Mouse (Mus musculus): ENCODE results near the gene Lamp3. TPM values are rescaled to one million over a fixed set of nuclear protein-coding genes. Genes with fewer than 3 reads are reported as not detected.
"Not testable (repeated sequence)": the region's sequence is repeated elsewhere in the genome, so short reads cannot be mapped to it uniquely, and the experiment has no call there.

Gene Lamp3
- polyA plus RNA-seq (2015; fragmentation: Nextera tagmentation; extraction: Ambion mirVana), result 0.44 and 0.75 TPM in 2 replicates

GRCm38 (mm10) chr16:19706216-19706615 lies at the start of gene Lamp3:
TSS of gene Lamp3 (minus strand) at chr16:19706375.
- no peak within 1 kb of the TSS for H3K9ac ChIP-seq
- no peak within 1 kb of the TSS for H3K4me3 ChIP-seq
- no peaks in the 10 kb centered on the region for H3K4me1 ChIP-seq (replicated peaks)
- no peak within 1 kb of the TSS for H3K27ac ChIP-seq
- no peak within 1 kb of the TSS for H3K4me2 ChIP-seq
- H3K36me3 ChIP-seq, result no peaks in the 10 kb centered on the region
- no peaks in the 10 kb centered on the region for H3K27me3 ChIP-seq
- no peak for ATAC-seq (replicated peaks; ENCODE audit: insufficient number of reproducible peaks, insufficient read depth, low FRiP score, low read depth)
- no peaks in the 10 kb centered on the region for H3K9me3 ChIP-seq (replicated peaks)

- Histone ChIP-seq H3K27me3 (no peaks in the 10 kb centered on the region), H3K36me3 (no peaks in the 10 kb centered on the region), H3K4me3 (no peak overlapping the region), H3K4me1 (replicated peaks) (no peaks in the 10 kb centered on the region), H3K27ac (no peak overlapping the region), H3K9ac (no peak overlapping the region), H3K4me2 (no peak overlapping the region), H3K9me3 (replicated peaks) (no peaks in the 10 kb centered on the region)
- 67% methylated on average over 1 of the region's 1 CpGs for WGBS
- ATAC-seq (replicated peaks; ENCODE audit: insufficient number of reproducible peaks, insufficient read depth, low FRiP score, low read depth), result no peak
Measured at GRCm38 (mm10) chr16:19732896-19733295, 26.7 kb upstream of the Lamp3 start.

- not testable (repeated sequence) for H3K27me3 ChIP-seq; H3K9ac ChIP-seq; H3K4me2 ChIP-seq; H3K4me3 ChIP-seq; H3K4me1 ChIP-seq (replicated peaks); H3K36me3 ChIP-seq; H3K27ac ChIP-seq; ATAC-seq (replicated peaks; ENCODE audit: insufficient number of reproducible peaks, insufficient read depth, low FRiP score, low read depth); H3K9me3 ChIP-seq (replicated peaks)
- WGBS, result 34% methylated on average over 2 of the region's 2 CpGs
Measured at GRCm38 (mm10) chr16:19724139-19724538, 18.0 kb upstream of the Lamp3 start.

- H3K4me2 ChIP-seq, result no peak overlapping the region
- H3K4me3 ChIP-seq, result no peak overlapping the region
- no peaks in the 10 kb centered on the region for H3K4me1 ChIP-seq (replicated peaks)
- WGBS, result 23% methylated on average over 2 of the region's 2 CpGs
- no peak overlapping the region for H3K27ac ChIP-seq
- H3K9me3 ChIP-seq (replicated peaks), result no peaks in the 10 kb centered on the region
- no peak; the same call in 1 of the 2 replicates for ATAC-seq (replicated peaks; ENCODE audit: insufficient number of reproducible peaks, insufficient read depth, low FRiP score, low read depth)
- no peak overlapping the region for H3K9ac ChIP-seq
- no peaks in the 10 kb centered on the region for H3K27me3 ChIP-seq
- no peaks in the 10 kb centered on the region for H3K36me3 ChIP-seq
Measured at GRCm38 (mm10) chr16:19720959-19721358, 14.8 kb upstream of the Lamp3 start.

- Histone ChIP-seq H3K9me3 (replicated peaks) (no peaks in the 10 kb centered on the region), H3K27ac (no peak overlapping the region), H3K4me2 (no peak overlapping the region), H3K36me3 (no peaks in the 10 kb centered on the region), H3K27me3 (no peaks in the 10 kb centered on the region), H3K9ac (no peak overlapping the region), H3K4me1 (replicated peaks) (no peaks in the 10 kb centered on the region), H3K4me3 (no peak overlapping the region)
- no peak for ATAC-seq (replicated peaks; ENCODE audit: insufficient number of reproducible peaks, insufficient read depth, low FRiP score, low read depth)
- 69% methylated on average over 1 of the region's 1 CpGs for WGBS
Measured at GRCm38 (mm10) chr16:19707381-19707780, 1.2 kb upstream of the Lamp3 start.

- Histone ChIP-seq H3K9ac (no peak overlapping the region), H3K36me3 (no peaks in the 10 kb centered on the region), H3K27me3 (no peaks in the 10 kb centered on the region), H3K4me2 (no peak overlapping the region), H3K4me1 (replicated peaks) (no peaks in the 10 kb centered on the region), H3K9me3 (replicated peaks) (no peaks in the 10 kb centered on the region), H3K4me3 (no peak overlapping the region), H3K27ac (no peak overlapping the region)
- ATAC-seq (replicated peaks; ENCODE audit: insufficient number of reproducible peaks, insufficient read depth, low FRiP score, low read depth), result no peak
Measured at GRCm38 (mm10) chr16:19699207-19699606, 7.0 kb downstream of the Lamp3 start.

GRCm38 (mm10) chr16:19670768-19671357 lies 35.3 kb downstream of the Lamp3 start:
- Histone ChIP-seq H3K36me3 (no peaks in the 10 kb centered on the region), H3K9me3 (replicated peaks) (no peaks in the 10 kb centered on the region; the same call in 1 of the 2 replicates), H3K27me3 (no peaks in the 10 kb centered on the region), H3K4me1 (replicated peaks) (no peaks in the 10 kb centered on the region), H3K27ac (no peak overlapping the region), H3K4me2 (no peak overlapping the region), H3K9ac (no peak overlapping the region), H3K4me3 (no peak overlapping the region)
- no peak for ATAC-seq (replicated peaks; ENCODE audit: insufficient number of reproducible peaks, insufficient read depth, low FRiP score, low read depth)
- WGBS, result 79% methylated on average over 2 of the region's 2 CpGs

GRCm38 (mm10) chr16:19666312-19666711 lies 39.9 kb downstream of the Lamp3 start:
- H3K9ac ChIP-seq, result no peak overlapping the region
- H3K27me3 ChIP-seq, result no peaks in the 10 kb centered on the region
- no peaks in the 10 kb centered on the region for H3K9me3 ChIP-seq (replicated peaks)
- no peak overlapping the region for H3K4me3 ChIP-seq
- no peaks in the 10 kb centered on the region for H3K36me3 ChIP-seq
- ATAC-seq (replicated peaks; ENCODE audit: insufficient number of reproducible peaks, insufficient read depth, low FRiP score, low read depth), result no peak
- H3K4me1 ChIP-seq (replicated peaks), result no peaks in the 10 kb centered on the region
- 54% methylated on average over 1 of the region's 1 CpGs for WGBS
- H3K4me2 ChIP-seq, result no peak overlapping the region
- H3K27ac ChIP-seq, result no peak overlapping the region

- WGBS, result 83% methylated on average over 1 of the region's 1 CpGs
- no peak within 1 kb of the TSS for H3K4me2 ChIP-seq
- H3K4me1 ChIP-seq (replicated peaks), result no peaks in the 10 kb centered on the region
Measured at GRCm38 (mm10) chr16:19629816-19630215, 76.4 kb downstream of the Lamp3 start, which contains the start of gene Olfr171. TSS of gene Olfr171 (minus strand) at chr16:19629916.

GRCm38 (mm10) chr16:19611782-19612181 lies 94.4 kb downstream of the Lamp3 start, which contains the start of gene Olfr170:
TSS of gene Olfr170 (minus strand) at chr16:19611882.
- not testable (repeated sequence) for ATAC-seq (replicated peaks; ENCODE audit: insufficient number of reproducible peaks, insufficient read depth, low FRiP score, low read depth); H3K27me3 ChIP-seq; H3K4me3 ChIP-seq; H3K4me1 ChIP-seq (replicated peaks); H3K9ac ChIP-seq; H3K27ac ChIP-seq; H3K36me3 ChIP-seq; H3K4me2 ChIP-seq; H3K9me3 ChIP-seq (replicated peaks)
- 77% methylated on average over 2 of the region's 2 CpGs for WGBS

More at GRCm38 (mm10) chr16:19629816-19630215, 76.4 kb downstream of the Lamp3 start, which contains the start of gene Olfr171:
- Histone ChIP-seq H3K36me3 (no peaks in the 10 kb centered on the region), H3K27ac (no peak within 1 kb of the TSS), H3K9me3 (replicated peaks) (no peaks in the 10 kb centered on the region), H3K9ac (no peak within 1 kb of the TSS), H3K4me3 (no peak within 1 kb of the TSS), H3K27me3 (no peaks in the 10 kb centered on the region)
- no peak for ATAC-seq (replicated peaks; ENCODE audit: insufficient number of reproducible peaks, insufficient read depth, low FRiP score, low read depth)
